Mouse (Mus musculus): Measurements from ENCODE around the gene Dapk2. TPM values are rescaled to one million over a fixed set of nuclear protein-coding genes. Genes with fewer than 3 reads are reported as not detected.

The Dapk2 gene
- polyA plus RNA-seq, 1 experiment from 2014 or later, result 2.7 TPM

DNA sequence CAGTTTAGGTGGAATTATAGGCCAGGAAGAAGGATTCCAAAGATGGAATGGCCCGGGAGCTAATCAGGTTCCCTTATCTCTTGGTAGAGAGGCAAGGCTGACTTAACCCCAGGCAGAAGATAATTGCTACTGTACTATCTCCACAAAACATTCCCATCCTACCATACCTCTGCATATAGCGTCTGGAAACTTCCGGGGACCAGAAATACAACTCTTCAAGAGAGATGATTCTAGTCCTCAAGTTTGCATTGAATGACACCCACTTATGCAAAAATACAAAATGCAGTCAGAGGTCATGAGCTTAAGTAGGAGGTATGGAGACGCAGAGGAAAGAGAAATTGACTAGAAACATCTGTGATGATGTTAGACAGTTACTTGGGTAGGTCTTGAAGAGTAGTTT is 30.1 kb upstream of the Dapk2 start:
- H3K27ac ChIP-seq (ENCODE audit: low read depth, low read length), result no peak overlapping the region
- no peaks in the 10 kb centered on the region for H3K9me3 ChIP-seq (ENCODE audit: control insufficient read depth, low read length)
- no peak overlapping the region; the same call in 1 of the 2 replicates for H3K4me3 ChIP-seq (ENCODE audit: low read depth, low read length)
- ATAC-seq (ENCODE audit: low FRiP score), result no peak
- no peak overlapping the region for H3K4me2 ChIP-seq (replicated peaks; ENCODE audit: low read depth, low read length)
- no peaks in the 10 kb centered on the region for H3K4me1 ChIP-seq (replicated peaks; ENCODE audit: control insufficient read depth, insufficient read depth, low read length)
- H3K27me3 ChIP-seq (ENCODE audit: control insufficient read depth, insufficient read depth, low read length), result no peaks in the 10 kb centered on the region
- no peak for DNase-seq (ENCODE audit: low spot score)
- 97% methylated on average over 4 of the region's 4 CpGs for WGBS
- no peaks in the 10 kb centered on the region for H3K36me3 ChIP-seq (ENCODE audit: control insufficient read depth, insufficient read depth, low read length)
- H3K9ac ChIP-seq (ENCODE audit: low read depth, low read length), result no peak overlapping the region

DNA sequence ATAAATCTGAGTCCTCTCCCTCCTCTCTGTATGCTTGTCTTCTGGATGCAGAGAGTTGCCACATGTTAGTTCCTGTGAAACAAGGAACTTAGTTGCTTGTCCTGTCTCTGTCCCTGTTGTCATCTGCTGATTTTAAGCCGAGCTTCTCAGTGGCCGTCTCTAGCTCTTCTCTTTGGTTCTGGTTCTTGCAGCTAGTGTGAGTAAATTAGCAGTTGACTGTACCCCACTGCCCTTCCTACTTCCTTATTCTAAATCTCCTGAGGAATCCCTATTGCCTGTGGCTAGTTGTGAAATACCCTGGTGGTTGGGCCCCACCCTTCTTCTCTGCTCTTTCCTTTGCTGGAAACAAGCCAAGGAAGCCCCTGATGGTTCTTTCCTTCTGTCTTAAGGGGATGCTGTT is 26.6 kb upstream of the Dapk2 start:
- H3K9me3 ChIP-seq (ENCODE audit: control insufficient read depth, low read length), result no peaks in the 10 kb centered on the region
- no peaks in the 10 kb centered on the region for H3K4me1 ChIP-seq (replicated peaks; ENCODE audit: control insufficient read depth, insufficient read depth, low read length)
- ATAC-seq (ENCODE audit: low FRiP score), result no peak
- no peak overlapping the region for H3K27ac ChIP-seq (ENCODE audit: low read depth, low read length)
- WGBS, result 98% methylated on average over 2 of the region's 2 CpGs
- H3K36me3 ChIP-seq (ENCODE audit: control insufficient read depth, insufficient read depth, low read length), result 0 out of 2 replicates have a peak, but pooled peaks cover 2% of the 10 kb centered on the region
- no peaks in the 10 kb centered on the region for H3K27me3 ChIP-seq (ENCODE audit: control insufficient read depth, insufficient read depth, low read length)
- H3K9ac ChIP-seq (ENCODE audit: low read depth, low read length), result no peak overlapping the region
- no peak overlapping the region for H3K4me2 ChIP-seq (replicated peaks; ENCODE audit: low read depth, low read length)
- DNase-seq (ENCODE audit: low spot score), result no peak
- no peak overlapping the region for H3K4me3 ChIP-seq (ENCODE audit: low read depth, low read length)

DNA sequence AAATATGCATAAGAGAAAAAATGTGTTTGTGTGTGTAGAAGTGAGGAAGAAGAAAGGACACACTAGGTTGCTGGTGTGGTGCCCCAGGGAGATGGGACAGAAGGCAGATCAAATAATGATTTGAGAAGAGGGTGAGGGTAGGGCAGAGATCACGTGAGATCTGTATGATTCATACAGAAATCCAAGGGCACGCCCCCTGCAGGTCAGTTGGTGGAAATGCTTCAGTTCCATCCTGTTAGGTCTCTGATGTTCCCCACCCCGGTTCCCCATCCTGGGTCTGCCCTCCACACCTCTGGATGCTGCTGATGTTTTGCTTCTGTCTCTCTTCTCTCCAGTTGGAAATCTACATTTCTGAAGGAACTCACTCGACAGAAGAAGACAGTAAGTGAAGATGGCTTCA is 22.1 kb upstream of the Dapk2 start:
- Histone ChIP-seq H3K9ac (ENCODE audit: low read depth, low read length) (no peak overlapping the region), H3K4me3 (ENCODE audit: low read depth, low read length) (no peak overlapping the region), H3K36me3 (ENCODE audit: control insufficient read depth, insufficient read depth, low read length) (peaks cover 2% of the 10 kb centered on the region; the same call in 1 of the 2 replicates), H3K27me3 (ENCODE audit: control insufficient read depth, insufficient read depth, low read length) (no peaks in the 10 kb centered on the region), H3K27ac (ENCODE audit: low read depth, low read length) (no peak overlapping the region), H3K4me1 (replicated peaks; ENCODE audit: control insufficient read depth, insufficient read depth, low read length) (no peaks in the 10 kb centered on the region), H3K4me2 (replicated peaks; ENCODE audit: low read depth, low read length) (no peak overlapping the region), H3K9me3 (ENCODE audit: control insufficient read depth, low read length) (no peaks in the 10 kb centered on the region)
- ATAC-seq (ENCODE audit: low FRiP score), result no peak
- WGBS, result 50% methylated on average over 4 of the region's 4 CpGs
- peak; percentile 49 for DNase-seq (ENCODE audit: low spot score)

DNA sequence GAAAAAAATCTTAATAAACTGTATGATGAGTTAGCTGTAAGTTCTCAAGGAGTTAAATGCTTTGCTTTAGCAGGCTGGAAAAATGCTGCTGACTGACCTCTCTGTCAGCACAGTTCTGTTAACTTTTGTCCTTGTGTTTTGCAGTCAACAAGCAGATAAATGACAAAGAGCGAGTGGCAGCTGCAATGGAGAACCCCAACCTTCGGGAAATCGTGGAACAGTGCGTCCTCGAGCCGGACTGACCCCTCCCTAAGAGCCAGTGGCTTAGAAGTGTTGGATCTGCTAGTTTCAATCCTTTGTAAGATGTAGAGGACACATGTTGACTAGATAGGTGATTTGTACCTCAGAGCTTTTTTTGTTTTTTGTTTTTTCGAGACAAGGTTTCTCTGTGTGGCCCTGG is 19.8 kb upstream of the Dapk2 start:
- Histone ChIP-seq H3K4me2 (replicated peaks; ENCODE audit: low read depth, low read length) (no peak overlapping the region), H3K9me3 (ENCODE audit: control insufficient read depth, low read length) (no peaks in the 10 kb centered on the region), H3K9ac (ENCODE audit: low read depth, low read length) (no peak overlapping the region), H3K27ac (ENCODE audit: low read depth, low read length) (no peak overlapping the region), H3K27me3 (ENCODE audit: control insufficient read depth, insufficient read depth, low read length) (no peaks in the 10 kb centered on the region), H3K36me3 (ENCODE audit: control insufficient read depth, insufficient read depth, low read length) (peaks cover 2% of the 10 kb centered on the region; the same call in 1 of the 2 replicates), H3K4me3 (ENCODE audit: low read depth, low read length) (no peak overlapping the region), H3K4me1 (replicated peaks; ENCODE audit: control insufficient read depth, insufficient read depth, low read length) (no peaks in the 10 kb centered on the region)
- 96% methylated on average over 7 of the region's 7 CpGs for WGBS
- no peak for DNase-seq (ENCODE audit: low spot score)
- ATAC-seq (ENCODE audit: low FRiP score), result no peak

DNA sequence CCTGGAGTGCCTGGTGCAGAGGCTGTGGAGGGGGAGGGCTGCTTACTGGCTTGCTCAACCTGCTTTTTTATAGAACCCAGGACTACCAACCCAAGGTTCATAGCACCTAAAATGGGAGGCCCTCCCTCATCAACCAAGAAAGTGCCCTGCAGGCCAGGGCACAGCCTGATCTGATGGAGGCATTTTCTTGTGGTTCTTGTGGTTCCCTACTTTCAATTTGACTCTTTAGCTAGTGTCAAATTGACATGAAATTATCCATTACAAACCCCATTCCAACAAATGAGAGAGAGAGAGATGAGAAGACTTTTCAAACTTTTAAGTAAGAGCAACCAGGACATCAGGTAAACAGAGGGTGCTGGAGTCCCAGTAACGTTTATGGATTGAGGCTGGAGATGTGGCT is 15.8 kb upstream of the Dapk2 start:
- 75% methylated on average over 1 of the region's 1 CpGs for WGBS
- Histone ChIP-seq H3K4me1 (replicated peaks; ENCODE audit: control insufficient read depth, insufficient read depth, low read length) (no peaks in the 10 kb centered on the region), H3K9me3 (ENCODE audit: control insufficient read depth, low read length) (no peaks in the 10 kb centered on the region), H3K4me3 (ENCODE audit: low read depth, low read length) (no peak overlapping the region), H3K9ac (ENCODE audit: low read depth, low read length) (no peak overlapping the region), H3K4me2 (replicated peaks; ENCODE audit: low read depth, low read length) (no peak overlapping the region), H3K27ac (ENCODE audit: low read depth, low read length) (no peak overlapping the region), H3K27me3 (ENCODE audit: control insufficient read depth, insufficient read depth, low read length) (no peaks in the 10 kb centered on the region), H3K36me3 (ENCODE audit: control insufficient read depth, insufficient read depth, low read length) (no peaks in the 10 kb centered on the region; the same call in 1 of the 2 replicates)
- no peak for DNase-seq (ENCODE audit: low spot score)
- ATAC-seq (ENCODE audit: low FRiP score), result no peak

DNA sequence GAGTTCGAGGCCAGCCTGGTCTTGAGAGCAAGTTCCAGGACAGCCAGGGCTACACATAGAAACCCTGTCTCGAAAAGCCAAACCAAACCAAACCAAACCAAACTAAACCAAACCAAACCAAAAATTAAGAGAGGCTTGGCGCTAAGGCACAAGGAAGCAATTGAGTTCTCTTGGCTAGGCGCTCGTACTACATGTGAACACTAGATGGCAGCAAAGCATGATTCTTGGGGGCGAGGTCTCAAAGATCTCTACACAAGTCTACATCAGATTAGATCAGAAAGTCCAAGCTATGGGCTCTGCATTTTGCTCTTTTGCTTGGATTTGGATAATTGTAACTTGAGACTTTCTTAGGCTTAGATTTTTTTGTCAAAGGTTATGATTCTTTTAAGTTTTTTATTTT is 13.8 kb upstream of the Dapk2 start:
- H3K4me3 ChIP-seq (ENCODE audit: low read depth, low read length), result no peak overlapping the region
- DNase-seq (ENCODE audit: low spot score), result peak; percentile 86
- H3K9me3 ChIP-seq (ENCODE audit: control insufficient read depth, low read length), result no peaks in the 10 kb centered on the region
- no peak for ATAC-seq (ENCODE audit: low FRiP score)
- H3K27me3 ChIP-seq (ENCODE audit: control insufficient read depth, insufficient read depth, low read length), result no peaks in the 10 kb centered on the region
- H3K36me3 ChIP-seq (ENCODE audit: control insufficient read depth, insufficient read depth, low read length), result no peaks in the 10 kb centered on the region; the same call in 1 of the 2 replicates
- 9% methylated on average over 6 of the region's 6 CpGs for WGBS
- H3K9ac ChIP-seq (ENCODE audit: low read depth, low read length), result no peak overlapping the region
- no peaks in the 10 kb centered on the region for H3K4me1 ChIP-seq (replicated peaks; ENCODE audit: control insufficient read depth, insufficient read depth, low read length)
- no peak overlapping the region for H3K4me2 ChIP-seq (replicated peaks; ENCODE audit: low read depth, low read length)
- H3K27ac ChIP-seq (ENCODE audit: low read depth, low read length), result no peak overlapping the region

DNA sequence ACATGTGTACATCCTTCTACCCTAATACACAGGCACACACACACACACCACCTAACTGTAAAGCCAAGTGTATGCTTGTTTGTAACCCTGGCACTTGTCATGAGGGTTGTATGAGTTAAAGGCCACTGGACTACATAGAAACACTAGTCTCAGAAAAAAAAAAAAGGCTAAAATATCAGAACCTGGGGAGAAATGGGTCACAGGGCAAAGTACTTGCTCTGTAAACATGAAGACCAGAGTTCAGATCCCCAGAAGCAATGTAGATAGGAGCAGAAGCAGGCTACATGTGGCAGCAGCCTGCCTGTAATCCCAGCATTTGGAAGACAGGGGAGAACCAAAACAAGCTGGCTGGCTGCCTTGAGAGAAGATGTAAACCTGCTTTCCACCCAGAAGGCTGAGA is 11.9 kb upstream of the Dapk2 start:
- no peak overlapping the region for H3K9ac ChIP-seq (ENCODE audit: low read depth, low read length)
- no peak overlapping the region for H3K4me2 ChIP-seq (replicated peaks; ENCODE audit: low read depth, low read length)
- DNase-seq (ENCODE audit: low spot score) (no peak), ATAC-seq (ENCODE audit: low FRiP score) (no peak)
- no peaks in the 10 kb centered on the region for H3K27me3 ChIP-seq (ENCODE audit: control insufficient read depth, insufficient read depth, low read length)
- H3K36me3 ChIP-seq (ENCODE audit: control insufficient read depth, insufficient read depth, low read length), result no peaks in the 10 kb centered on the region
- no peak overlapping the region for H3K27ac ChIP-seq (ENCODE audit: low read depth, low read length)
- no peak overlapping the region for H3K4me3 ChIP-seq (ENCODE audit: low read depth, low read length)
- no peaks in the 10 kb centered on the region for H3K9me3 ChIP-seq (ENCODE audit: control insufficient read depth, low read length)
- no peaks in the 10 kb centered on the region for H3K4me1 ChIP-seq (replicated peaks; ENCODE audit: control insufficient read depth, insufficient read depth, low read length)

DNA sequence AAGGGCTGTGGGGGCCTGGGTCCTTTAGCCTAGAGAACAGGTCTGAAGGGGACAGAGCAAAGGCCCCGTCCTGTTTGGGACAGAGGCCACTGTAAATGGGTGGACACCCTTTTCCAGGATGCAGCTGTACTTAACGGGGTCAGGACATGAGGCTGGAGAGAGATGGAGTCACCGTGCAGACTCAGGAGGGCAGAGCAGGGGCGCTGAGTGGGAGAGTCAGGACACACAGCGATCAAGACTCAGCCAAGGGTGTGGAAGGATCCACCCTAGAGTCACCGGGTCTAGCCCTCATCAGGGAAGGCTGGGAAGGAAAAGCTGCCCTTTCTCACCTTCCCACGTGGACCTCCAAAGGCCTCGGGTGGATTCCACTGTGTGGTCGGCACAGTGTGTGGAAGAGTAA is 6.0 kb upstream of the Dapk2 start:
- Histone ChIP-seq H3K4me3 (ENCODE audit: low read depth, low read length) (no peak overlapping the region), H3K4me2 (replicated peaks; ENCODE audit: low read depth, low read length) (no peak overlapping the region), H3K27me3 (ENCODE audit: control insufficient read depth, insufficient read depth, low read length) (no peaks in the 10 kb centered on the region), H3K9me3 (ENCODE audit: control insufficient read depth, low read length) (no peaks in the 10 kb centered on the region), H3K9ac (ENCODE audit: low read depth, low read length) (no peak overlapping the region), H3K36me3 (ENCODE audit: control insufficient read depth, insufficient read depth, low read length) (no peaks in the 10 kb centered on the region), H3K4me1 (replicated peaks; ENCODE audit: control insufficient read depth, insufficient read depth, low read length) (no peaks in the 10 kb centered on the region), H3K27ac (ENCODE audit: low read depth, low read length) (no peak overlapping the region)
- 71% methylated on average over 9 of the region's 9 CpGs for WGBS
- ATAC-seq (ENCODE audit: low FRiP score) (no peak), DNase-seq (ENCODE audit: low spot score) (no peak)

DNA sequence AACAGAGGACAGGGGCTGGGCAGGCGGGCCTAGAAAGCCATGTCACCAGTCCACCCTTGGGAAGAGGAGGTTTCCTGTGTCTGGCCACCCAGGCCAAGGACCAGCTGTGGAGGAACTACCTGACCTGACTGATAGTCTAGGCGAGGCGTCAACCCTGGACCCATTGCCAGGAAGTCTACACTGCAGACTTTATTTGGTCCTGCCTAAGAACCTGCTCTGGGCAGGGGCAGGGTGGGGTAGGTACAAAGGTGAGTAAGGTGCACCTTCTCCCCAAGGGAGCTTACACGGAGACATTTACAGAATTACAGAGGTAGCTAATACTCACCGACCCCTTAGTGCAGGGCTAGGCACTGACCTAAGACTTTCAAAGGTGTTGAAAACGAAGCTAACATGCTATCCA is 4.4 kb upstream of the Dapk2 start:
- 0 out of 2 replicates have a peak, but pooled peaks cover 5% of the 10 kb centered on the region for H3K4me1 ChIP-seq (replicated peaks; ENCODE audit: control insufficient read depth, insufficient read depth, low read length)
- 88% methylated on average over 6 of the region's 6 CpGs for WGBS
- no peak overlapping the region for H3K4me3 ChIP-seq (ENCODE audit: low read depth, low read length)
- no peaks in the 10 kb centered on the region for H3K9me3 ChIP-seq (ENCODE audit: control insufficient read depth, low read length)
- ATAC-seq (ENCODE audit: low FRiP score) (no peak), DNase-seq (ENCODE audit: low spot score) (no peak)
- H3K4me2 ChIP-seq (replicated peaks; ENCODE audit: low read depth, low read length), result no peak overlapping the region
- peaks cover 11% of the 10 kb centered on the region for H3K27me3 ChIP-seq (ENCODE audit: control insufficient read depth, insufficient read depth, low read length)
- no peak overlapping the region for H3K9ac ChIP-seq (ENCODE audit: low read depth, low read length)
- H3K36me3 ChIP-seq (ENCODE audit: control insufficient read depth, insufficient read depth, low read length), result no peaks in the 10 kb centered on the region
- no peak overlapping the region for H3K27ac ChIP-seq (ENCODE audit: low read depth, low read length)

Measured in hindbrain, embryonic 11.5 days (tissue).